Mouse (Mus musculus): ENCODE data around the gene Stk10. TPM values are rescaled to one million over a fixed set of nuclear protein-coding genes. Genes with fewer than 3 reads are reported as not detected.
"Not testable (repeated sequence)": the region's sequence is repeated elsewhere in the genome, so short reads cannot be mapped to it uniquely, and the experiment has no call there.

The Stk10 gene
- polyA plus RNA-seq, 1 experiment, result 7.2 TPM

DNA sequence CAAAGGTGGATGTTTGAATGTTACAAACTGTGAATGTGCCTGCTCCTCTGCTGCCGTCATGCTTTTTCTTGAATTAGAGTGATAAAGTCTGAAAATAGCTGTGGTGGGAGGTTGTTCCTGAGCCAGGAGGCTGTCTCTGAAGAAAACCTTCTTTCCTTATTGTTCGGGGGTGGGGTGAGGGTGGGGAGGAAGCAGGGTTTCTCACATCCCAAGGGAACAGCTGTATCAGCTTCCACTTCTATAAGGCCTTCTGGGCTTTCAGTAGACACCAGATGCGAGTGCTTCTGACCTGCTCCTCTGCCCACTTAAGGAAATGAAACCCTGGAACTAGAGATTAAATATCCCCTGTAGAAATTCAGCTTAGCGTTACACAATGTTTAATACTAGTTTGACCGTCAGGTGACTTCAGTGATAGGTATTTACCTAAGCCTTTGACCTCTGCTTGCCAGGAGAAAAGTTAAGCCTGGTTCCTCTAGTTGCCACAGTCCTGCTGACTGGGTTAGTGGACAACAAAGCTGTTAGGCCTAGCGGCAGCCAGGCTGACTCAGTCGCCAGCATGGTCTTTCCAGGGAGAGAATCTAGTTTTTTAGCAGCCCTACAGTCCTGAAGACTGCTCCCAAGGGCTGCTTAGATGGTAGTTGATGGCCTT, 27.9 kb upstream of the Stk10 start:
- Histone ChIP-seq H3K9me3 (replicated peaks; ENCODE audit: control insufficient read depth, insufficient read depth, low read length, poor library complexity, severe bottlenecking) (no peaks in the 10 kb centered on the region), H3K4me1 (ENCODE audit: control insufficient read depth, insufficient read depth, low read length) (no peaks in the 10 kb centered on the region), H3K9ac (ENCODE audit: low read depth, poor library complexity, severe bottlenecking) (no peak overlapping the region), H3K4me3 (ENCODE audit: low read depth, low read length) (no peak overlapping the region), H3K27me3 (ENCODE audit: control insufficient read depth, insufficient read depth, low read length, poor library complexity, severe bottlenecking) (no peaks in the 10 kb centered on the region), H3K36me3 (ENCODE audit: control insufficient read depth, insufficient read depth, low read length, poor library complexity, severe bottlenecking) (no peaks in the 10 kb centered on the region), H3K27ac (ENCODE audit: insufficient read depth, low read length) (no peak overlapping the region)
- TF ChIP-seq EP300 (IDR thresholded peaks at IDR 0.05; ENCODE audit: insufficient read depth, low read depth, low read length), result no peak
- no peak for TF ChIP-seq POLR2A (IDR thresholded peaks at IDR 0.05; ENCODE audit: insufficient read depth, low read length)
- no peak for TF ChIP-seq CTCF (IDR thresholded peaks at IDR 0.05; ENCODE audit: low read depth, low read length)

- H3K9ac ChIP-seq (ENCODE audit: low read depth, poor library complexity, severe bottlenecking), result no peak overlapping the region
- H3K9me3 ChIP-seq (replicated peaks; ENCODE audit: control insufficient read depth, insufficient read depth, low read length, poor library complexity, severe bottlenecking), result no peaks in the 10 kb centered on the region
- H3K27ac ChIP-seq (ENCODE audit: insufficient read depth, low read length), result no peak overlapping the region
- H3K36me3 ChIP-seq (ENCODE audit: control insufficient read depth, insufficient read depth, low read length, poor library complexity, severe bottlenecking), result no peaks in the 10 kb centered on the region
- H3K4me1 ChIP-seq (ENCODE audit: control insufficient read depth, insufficient read depth, low read length), result no peaks in the 10 kb centered on the region
- no peak overlapping the region for H3K4me3 ChIP-seq (ENCODE audit: low read depth, low read length)
- H3K27me3 ChIP-seq (ENCODE audit: control insufficient read depth, insufficient read depth, low read length, poor library complexity, severe bottlenecking), result no peaks in the 10 kb centered on the region
- no peak for TF ChIP-seq POLR2A (IDR thresholded peaks at IDR 0.05; ENCODE audit: insufficient read depth, low read length)
- TF ChIP-seq EP300 (IDR thresholded peaks at IDR 0.05; ENCODE audit: insufficient read depth, low read depth, low read length), result no peak
- no peak for TF ChIP-seq CTCF (IDR thresholded peaks at IDR 0.05; ENCODE audit: low read depth, low read length)
Observed at GRCm38 (mm10) chr11:32510930-32511329, 22.2 kb upstream of the Stk10 start.

DNA sequence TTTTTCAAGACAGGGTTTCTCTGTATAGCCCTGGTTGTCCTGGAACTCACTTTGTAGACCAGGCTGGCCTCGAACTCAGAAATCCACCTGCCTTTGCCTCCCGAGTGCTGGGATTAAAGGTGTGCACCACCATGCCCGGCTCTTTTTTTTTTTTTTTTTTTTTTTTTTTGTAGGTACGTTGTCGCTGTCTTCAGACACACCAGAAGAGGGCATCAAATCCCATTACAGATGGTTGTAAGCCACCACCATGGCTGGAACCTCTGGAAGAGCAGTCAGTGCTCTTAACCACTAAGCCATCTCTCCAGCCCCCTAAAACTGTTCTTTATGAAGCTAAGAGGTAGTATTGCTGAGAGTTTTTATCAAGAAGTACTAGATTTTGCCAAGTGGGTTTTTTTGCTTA, 18.3 kb upstream of the Stk10 start:
- not testable (repeated sequence) for H3K36me3 ChIP-seq (ENCODE audit: control insufficient read depth, insufficient read depth, low read length, poor library complexity, severe bottlenecking); H3K9ac ChIP-seq (ENCODE audit: low read depth, poor library complexity, severe bottlenecking); H3K27me3 ChIP-seq (ENCODE audit: control insufficient read depth, insufficient read depth, low read length, poor library complexity, severe bottlenecking); H3K9me3 ChIP-seq (replicated peaks; ENCODE audit: control insufficient read depth, insufficient read depth, low read length, poor library complexity, severe bottlenecking); H3K4me1 ChIP-seq (ENCODE audit: control insufficient read depth, insufficient read depth, low read length); H3K4me3 ChIP-seq (ENCODE audit: low read depth, low read length); H3K27ac ChIP-seq (ENCODE audit: insufficient read depth, low read length)

DNA sequence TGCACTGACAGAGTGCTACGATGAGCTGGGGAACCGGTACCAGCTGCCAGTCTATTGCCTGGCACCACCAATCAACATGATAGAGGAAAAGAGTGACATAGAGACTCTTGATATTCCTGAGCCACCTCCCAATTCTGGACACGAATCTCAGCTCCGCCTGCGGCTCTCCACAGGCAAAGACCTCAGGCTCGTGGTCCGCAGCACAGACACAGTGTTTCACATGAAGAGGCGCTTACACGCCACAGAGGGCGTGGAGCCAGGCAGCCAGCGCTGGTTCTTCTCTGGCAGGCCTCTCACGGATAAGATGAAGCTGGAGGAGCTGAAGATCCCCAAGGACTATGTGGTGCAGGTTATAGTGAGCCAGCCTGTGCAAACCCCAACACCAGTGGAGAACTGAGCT, 17.0 kb upstream of the Stk10 start:
- TF ChIP-seq CTCF (IDR thresholded peaks at IDR 0.05; ENCODE audit: low read depth, low read length), result no peak
- no peak for TF ChIP-seq POLR2A (IDR thresholded peaks at IDR 0.05; ENCODE audit: insufficient read depth, low read length)
- no peak for TF ChIP-seq EP300 (IDR thresholded peaks at IDR 0.05; ENCODE audit: insufficient read depth, low read depth, low read length)
- Histone ChIP-seq H3K9me3 (replicated peaks; ENCODE audit: control insufficient read depth, insufficient read depth, low read length, poor library complexity, severe bottlenecking) (no peaks in the 10 kb centered on the region), H3K4me1 (ENCODE audit: control insufficient read depth, insufficient read depth, low read length) (no peaks in the 10 kb centered on the region), H3K27ac (ENCODE audit: insufficient read depth, low read length) (no peak overlapping the region), H3K4me3 (ENCODE audit: low read depth, low read length) (no peak overlapping the region), H3K36me3 (ENCODE audit: control insufficient read depth, insufficient read depth, low read length, poor library complexity, severe bottlenecking) (no peaks in the 10 kb centered on the region), H3K27me3 (ENCODE audit: control insufficient read depth, insufficient read depth, low read length, poor library complexity, severe bottlenecking) (no peaks in the 10 kb centered on the region), H3K9ac (ENCODE audit: low read depth, poor library complexity, severe bottlenecking) (no peak overlapping the region)

DNA sequence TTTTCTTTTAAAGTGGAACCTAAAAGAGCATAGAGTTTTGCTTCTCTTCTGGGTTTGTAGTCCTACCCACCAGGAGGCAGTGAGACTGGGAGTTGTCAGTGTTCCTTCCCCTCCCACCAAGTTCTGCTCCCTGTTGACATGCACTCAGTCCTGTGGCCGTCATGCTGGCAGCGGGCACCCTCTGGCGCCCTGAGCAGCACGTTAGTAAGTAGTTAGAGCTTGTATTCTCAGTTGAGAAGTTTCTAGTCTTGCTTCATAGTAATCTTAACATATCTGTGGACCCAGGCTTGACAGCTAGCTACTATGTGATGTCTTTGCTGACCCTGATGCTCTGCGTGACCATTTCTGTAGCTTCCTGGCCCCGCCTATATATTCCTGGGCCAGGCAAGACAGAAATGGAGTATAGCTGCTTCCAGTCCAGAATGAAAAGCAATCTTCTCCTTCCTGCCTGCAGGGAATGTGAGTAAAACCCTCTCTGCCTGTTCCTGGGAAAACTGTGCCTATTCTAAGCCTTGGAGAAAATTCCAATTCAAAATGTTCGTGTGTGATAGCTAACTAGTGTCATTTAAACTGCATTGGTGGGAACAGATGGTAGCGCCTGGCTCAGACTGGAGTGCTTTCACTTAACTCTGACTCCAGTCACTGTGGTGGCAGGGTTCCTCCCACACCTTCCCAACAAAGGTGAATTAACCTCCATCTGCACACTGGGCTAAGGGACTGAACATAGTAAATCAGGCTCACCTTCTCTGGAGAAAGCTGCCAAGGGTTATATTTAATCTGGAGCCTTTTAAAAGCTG, 16.0 kb upstream of the Stk10 start:
- Histone ChIP-seq H3K27me3 (ENCODE audit: control insufficient read depth, insufficient read depth, low read length, poor library complexity, severe bottlenecking) (no peaks in the 10 kb centered on the region), H3K9me3 (replicated peaks; ENCODE audit: control insufficient read depth, insufficient read depth, low read length, poor library complexity, severe bottlenecking) (no peaks in the 10 kb centered on the region), H3K36me3 (ENCODE audit: control insufficient read depth, insufficient read depth, low read length, poor library complexity, severe bottlenecking) (no peaks in the 10 kb centered on the region), H3K9ac (ENCODE audit: low read depth, poor library complexity, severe bottlenecking) (no peak overlapping the region), H3K4me3 (ENCODE audit: low read depth, low read length) (no peak overlapping the region), H3K4me1 (ENCODE audit: control insufficient read depth, insufficient read depth, low read length) (no peaks in the 10 kb centered on the region), H3K27ac (ENCODE audit: insufficient read depth, low read length) (no peak overlapping the region)
- no peak for TF ChIP-seq CTCF (IDR thresholded peaks at IDR 0.05; ENCODE audit: low read depth, low read length)
- no peak for TF ChIP-seq POLR2A (IDR thresholded peaks at IDR 0.05; ENCODE audit: insufficient read depth, low read length)
- no peak for TF ChIP-seq EP300 (IDR thresholded peaks at IDR 0.05; ENCODE audit: insufficient read depth, low read depth, low read length)

- H3K27ac ChIP-seq (ENCODE audit: insufficient read depth, low read length), result no peak overlapping the region
- H3K4me3 ChIP-seq (ENCODE audit: low read depth, low read length), result no peak overlapping the region
- no peaks in the 10 kb centered on the region for H3K36me3 ChIP-seq (ENCODE audit: control insufficient read depth, insufficient read depth, low read length, poor library complexity, severe bottlenecking)
- H3K27me3 ChIP-seq (ENCODE audit: control insufficient read depth, insufficient read depth, low read length, poor library complexity, severe bottlenecking), result no peaks in the 10 kb centered on the region
- no peak overlapping the region for H3K9ac ChIP-seq (ENCODE audit: low read depth, poor library complexity, severe bottlenecking)
- H3K9me3 ChIP-seq (replicated peaks; ENCODE audit: control insufficient read depth, insufficient read depth, low read length, poor library complexity, severe bottlenecking), result no peaks in the 10 kb centered on the region
- TF ChIP-seq EP300 (IDR thresholded peaks at IDR 0.05; ENCODE audit: insufficient read depth, low read depth, low read length) (no peak), CTCF (IDR thresholded peaks at IDR 0.05; ENCODE audit: low read depth, low read length) (no peak), POLR2A (IDR thresholded peaks at IDR 0.05; ENCODE audit: insufficient read depth, low read length) (no peak)
- H3K4me1 ChIP-seq (ENCODE audit: control insufficient read depth, insufficient read depth, low read length), result no peaks in the 10 kb centered on the region
Observed at GRCm38 (mm10) chr11:32518770-32519169, 14.3 kb upstream of the Stk10 start.
